Mouse (Mus musculus): ENCODE results near the gene Oxa1l.

GRCm38 (mm10) chr14:54381816-54382215 is 21.2 kb downstream of the Oxa1l start:
- TF ChIP-seq CTCF (IDR thresholded peaks at IDR 0.05; ENCODE audit: borderline replicate concordance, control insufficient read depth, extremely low read depth, insufficient read depth, low read length, poor library complexity) (no peak), POLR2A (IDR thresholded peaks at IDR 0.05; ENCODE audit: control insufficient read depth, extremely low read depth, insufficient read depth, low read length, poor library complexity) (no peak)

Data from thymus, adult 2 months (tissue).